Mouse (Mus musculus): ENCODE measurements around the gene Rpl3. TPM values are rescaled to one million over a fixed set of nuclear protein-coding genes. Genes with fewer than 3 reads are reported as not detected.

The Rpl3 gene
- polyA plus RNA-seq, 1 experiment, result not detected

- Histone ChIP-seq H3K4me1 (ENCODE audit: control insufficient read depth, insufficient read depth, low read length) (peaks cover 77% of the 10 kb centered on the region), H3K4me3 (ENCODE audit: insufficient read depth, low read depth, low read length) (no peak overlapping the region), H3K27ac (ENCODE audit: insufficient read depth, low read depth, low read length) (peak overlapping the region; percentile 7; the same call in 1 of the 2 replicates)
- 26% methylated on average over 20 of the region's 20 CpGs for WGBS
- TF ChIP-seq CTCF (IDR thresholded peaks at IDR 0.05; ENCODE audit: insufficient read depth, low read depth, low read length), result no peak
- TF ChIP-seq POLR2A (IDR thresholded peaks at IDR 0.05; ENCODE audit: insufficient read depth, low read depth, low read length), result no peak
Observed at GRCm38 (mm10) chr15:80096946-80097881, 5.5 kb upstream of the Rpl3 start.

DNA sequence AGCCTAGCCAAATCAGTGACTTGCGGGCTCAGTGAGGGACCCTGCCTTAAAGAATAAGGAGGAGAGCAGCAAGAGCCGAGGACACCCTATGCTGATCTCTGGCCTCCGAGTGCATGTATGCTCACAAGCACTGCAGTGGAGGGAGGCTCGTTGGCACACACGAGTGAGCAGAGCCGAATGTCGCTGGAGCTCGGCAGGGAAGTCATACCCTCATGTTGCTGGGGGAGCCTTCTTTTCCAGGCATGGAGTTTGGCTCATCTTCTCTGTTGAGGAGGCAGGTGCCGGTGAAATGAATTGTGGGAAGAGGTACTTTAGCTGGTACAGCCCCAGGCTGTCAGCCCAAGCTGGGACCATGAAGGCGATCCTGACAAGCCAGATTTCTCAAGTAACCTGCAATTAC is 4.7 kb upstream of the Rpl3 start:
- 44% methylated on average over 10 of the region's 10 CpGs for WGBS
- H3K4me1 ChIP-seq (ENCODE audit: control insufficient read depth, insufficient read depth, low read length), result peaks cover 75% of the 10 kb centered on the region
- H3K27ac ChIP-seq (ENCODE audit: insufficient read depth, low read depth, low read length), result no peak overlapping the region

DNA sequence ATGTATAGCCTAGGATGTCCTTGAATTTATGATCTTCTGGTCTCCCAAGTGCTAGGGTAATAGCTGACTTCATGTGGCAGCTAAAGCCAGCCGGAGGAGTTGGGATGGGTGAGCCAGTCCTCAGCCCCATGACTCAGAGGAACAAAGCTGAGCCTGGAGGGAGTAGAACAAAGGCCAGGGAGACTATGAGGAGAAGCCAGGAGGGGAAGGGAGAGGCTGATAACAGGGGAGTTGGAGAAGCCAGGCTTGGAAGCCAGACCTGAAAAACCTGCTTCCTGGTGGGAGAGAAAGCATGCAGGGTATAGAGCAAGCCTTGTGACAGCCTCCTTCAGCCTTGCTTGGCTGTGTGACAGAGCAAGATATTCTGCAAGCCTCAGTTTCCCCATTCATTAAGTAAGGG is 3.9 kb upstream of the Rpl3 start:
- 36% methylated on average over 1 of the region's 1 CpGs for WGBS
- H3K27ac ChIP-seq (ENCODE audit: insufficient read depth, low read depth, low read length), result no peak overlapping the region
- peaks cover 69% of the 10 kb centered on the region for H3K4me1 ChIP-seq (ENCODE audit: control insufficient read depth, insufficient read depth, low read length)
- TF ChIP-seq CTCF (IDR thresholded peaks at IDR 0.05; ENCODE audit: insufficient read depth, low read depth, low read length) (no peak), POLR2A (IDR thresholded peaks at IDR 0.05; ENCODE audit: insufficient read depth, low read depth, low read length) (no peak)
- H3K4me3 ChIP-seq (ENCODE audit: insufficient read depth, low read depth, low read length), result no peak overlapping the region

More for the DNA sequence above, 4.7 kb upstream of the Rpl3 start:
- no peak for TF ChIP-seq POLR2A (IDR thresholded peaks at IDR 0.05; ENCODE audit: insufficient read depth, low read depth, low read length)
- no peak for TF ChIP-seq CTCF (IDR thresholded peaks at IDR 0.05; ENCODE audit: insufficient read depth, low read depth, low read length)
- H3K4me3 ChIP-seq (ENCODE audit: insufficient read depth, low read depth, low read length), result no peak overlapping the region

GRCm38 (mm10) chr15:80094201-80094600 is 2.5 kb upstream of the Rpl3 start:
- Histone ChIP-seq H3K4me3 (ENCODE audit: insufficient read depth, low read depth, low read length) (no peak overlapping the region), H3K4me1 (ENCODE audit: control insufficient read depth, insufficient read depth, low read length) (peaks cover 61% of the 10 kb centered on the region), H3K27ac (ENCODE audit: insufficient read depth, low read depth, low read length) (no peak overlapping the region)
- no peak for TF ChIP-seq CTCF (IDR thresholded peaks at IDR 0.05; ENCODE audit: insufficient read depth, low read depth, low read length)
- WGBS, result 88% methylated on average over 13 of the region's 13 CpGs

DNA sequence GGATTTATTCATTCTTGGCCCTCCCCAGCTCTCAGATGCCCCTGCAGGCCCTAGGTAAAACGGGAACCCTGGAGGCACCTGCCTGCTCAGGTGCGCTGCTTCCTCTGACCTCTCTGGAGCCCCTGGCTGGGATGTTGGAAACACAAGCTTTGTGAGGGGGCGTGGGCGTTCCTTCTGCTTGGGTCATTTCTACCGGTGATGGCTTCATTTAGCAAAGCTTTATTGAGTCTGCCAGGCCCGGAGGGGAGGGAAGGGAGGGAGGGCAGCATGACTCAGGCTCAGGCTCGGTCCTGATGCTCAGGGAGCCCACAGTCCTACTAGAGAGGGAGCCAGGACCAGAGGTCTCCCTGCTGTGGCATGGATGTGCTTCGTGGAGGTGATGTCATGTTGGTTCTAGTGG is 931 bp upstream of the Rpl3 start:
- 16% methylated on average over 8 of the region's 8 CpGs for WGBS
- H3K27ac ChIP-seq (ENCODE audit: insufficient read depth, low read depth, low read length), result peak overlapping the region; percentile 92
- TF ChIP-seq POLR2A (IDR thresholded peaks at IDR 0.05; ENCODE audit: insufficient read depth, low read depth, low read length) (no peak), CTCF (IDR thresholded peaks at IDR 0.05; ENCODE audit: insufficient read depth, low read depth, low read length) (no peak)

GRCm38 (mm10) chr15:80092041-80092441 is 373 bp upstream of the Rpl3 start:
- peaks cover 40% of the 10 kb centered on the region for H3K4me1 ChIP-seq (ENCODE audit: control insufficient read depth, insufficient read depth, low read length)
- TF ChIP-seq CTCF (IDR thresholded peaks at IDR 0.05; ENCODE audit: insufficient read depth, low read depth, low read length) (no peak), POLR2A (IDR thresholded peaks at IDR 0.05; ENCODE audit: insufficient read depth, low read depth, low read length) (no peak)
- 16% methylated on average over 7 of the region's 7 CpGs for WGBS
- peak overlapping the region; percentile 99 for H3K4me3 ChIP-seq (ENCODE audit: insufficient read depth, low read depth, low read length)
- peak overlapping the region; percentile 92 for H3K27ac ChIP-seq (ENCODE audit: insufficient read depth, low read depth, low read length)

More for the DNA sequence above, 931 bp upstream of the Rpl3 start:
- Histone ChIP-seq H3K4me1 (ENCODE audit: control insufficient read depth, insufficient read depth, low read length) (peaks cover 46% of the 10 kb centered on the region), H3K4me3 (ENCODE audit: insufficient read depth, low read depth, low read length) (peak overlapping the region; percentile 99)

- under 1% methylated on average over 17 of the region's 17 CpGs for WGBS
- Histone ChIP-seq H3K4me1 (ENCODE audit: control insufficient read depth, insufficient read depth, low read length) (peaks cover 29% of the 10 kb centered on the region), H3K27ac (ENCODE audit: insufficient read depth, low read depth, low read length) (peak overlapping the region; percentile 91), H3K4me3 (ENCODE audit: insufficient read depth, low read depth, low read length) (peak overlapping the region; percentile 99)
- TF ChIP-seq CTCF (IDR thresholded peaks at IDR 0.05; ENCODE audit: insufficient read depth, low read depth, low read length), result no peak
- no peak for TF ChIP-seq POLR2A (IDR thresholded peaks at IDR 0.05; ENCODE audit: insufficient read depth, low read depth, low read length)
Observed at GRCm38 (mm10) chr15:80090741-80091120, 937 bp downstream of the Rpl3 start.

DNA sequence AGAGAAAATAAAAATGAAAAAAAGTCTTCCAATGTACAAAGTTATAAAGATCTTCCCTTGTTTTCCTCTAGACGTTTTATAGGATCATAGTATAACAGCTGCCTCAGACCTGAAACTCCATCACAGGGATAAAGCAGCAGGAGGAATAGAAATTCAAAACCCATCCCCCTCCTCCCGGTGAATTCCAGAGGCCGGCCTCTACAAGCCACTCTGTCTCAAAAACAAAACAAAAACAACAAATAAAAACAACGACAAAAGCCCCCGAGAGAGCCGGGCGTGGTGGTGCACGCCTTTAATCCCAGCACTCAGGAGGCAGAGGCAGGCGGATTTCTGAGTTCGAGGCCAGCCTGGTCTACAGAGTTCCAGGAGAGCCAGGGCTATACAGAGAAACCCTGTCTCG is 1.5 kb downstream of the Rpl3 start:
- TF ChIP-seq POLR2A (IDR thresholded peaks at IDR 0.05; ENCODE audit: insufficient read depth, low read depth, low read length) (no peak), CTCF (IDR thresholded peaks at IDR 0.05; ENCODE audit: insufficient read depth, low read depth, low read length) (no peak)
- 76% methylated on average over 11 of the region's 11 CpGs for WGBS
- H3K4me3 ChIP-seq (ENCODE audit: insufficient read depth, low read depth, low read length), result no peak overlapping the region
- H3K4me1 ChIP-seq (ENCODE audit: control insufficient read depth, insufficient read depth, low read length), result peaks cover 25% of the 10 kb centered on the region
- H3K27ac ChIP-seq (ENCODE audit: insufficient read depth, low read depth, low read length), result no peak overlapping the region

- Histone ChIP-seq H3K4me3 (ENCODE audit: insufficient read depth, low read depth, low read length) (no peak overlapping the region), H3K4me1 (ENCODE audit: control insufficient read depth, insufficient read depth, low read length) (peaks cover 19% of the 10 kb centered on the region), H3K27ac (ENCODE audit: insufficient read depth, low read depth, low read length) (no peak overlapping the region)
- TF ChIP-seq POLR2A (IDR thresholded peaks at IDR 0.05; ENCODE audit: insufficient read depth, low read depth, low read length), result no peak
- peak; percentile 53; the same call in 1 of the 2 replicates for TF ChIP-seq CTCF (IDR thresholded peaks at IDR 0.05; ENCODE audit: insufficient read depth, low read depth, low read length)
- WGBS, result 26% methylated on average over 4 of the region's 4 CpGs
Observed at GRCm38 (mm10) chr15:80088637-80089036, 3.0 kb downstream of the Rpl3 start.
